Mouse (Mus musculus) kidney, embryonic 15.5 days (tissue): Measurements from ENCODE around the gene Prickle1. TPM values are rescaled to one million over a fixed set of nuclear protein-coding genes. Genes with fewer than 3 reads are reported as not detected.

ENCODE experiments used
- ATAC-seq: fragments of 200-750 bp; cut with Nextera tagmentation; replicated peaks from 2 replicates; pipeline ENCODE4 v1.8.0; 2017; ENCODE audit warnings: moderate TSS enrichment; ENCODE audit not compliant: low FRiP score
- H3K27ac ChIP-seq: fragments of 300-500 bp; sonication (generic); 2 replicates; pipeline ENCODE4 v1.5.1; 2015; ENCODE audit warnings: mild to moderate bottlenecking, inconsistent platforms
- H3K27me3 ChIP-seq: fragments of 300-500 bp; sonication (generic); 2 replicates; pipeline ENCODE4 v1.6.1; 2015; ENCODE audit warnings: inconsistent platforms
- H3K36me3 ChIP-seq: fragments of 300-500 bp; sonication (generic); 2 replicates; pipeline ENCODE4 v1.6.1; 2015; ENCODE audit warnings: inconsistent platforms
- H3K4me1 ChIP-seq: fragments of 300-500 bp; sonication (generic); 2 replicates; pipeline ENCODE4 v1.6.1; 2015; ENCODE audit warnings: inconsistent platforms
- H3K4me2 ChIP-seq: fragments of 300-500 bp; sonication (generic); 2 replicates; pipeline ENCODE4 v1.6.1; 2015; ENCODE audit warnings: moderate library complexity, mild to moderate bottlenecking, inconsistent platforms
- H3K4me3 ChIP-seq: fragments of 300-500 bp; sonication (generic); replicated peaks from 2 replicates; pipeline ENCODE4 v1.5.1; 2015; ENCODE audit warnings: mild to moderate bottlenecking, inconsistent platforms
- H3K9ac ChIP-seq: fragments of 300-500 bp; sonication (generic); 2 replicates; pipeline ENCODE4 v1.6.1; 2015; ENCODE audit warnings: mild to moderate bottlenecking, inconsistent platforms
- H3K9me3 ChIP-seq: fragments of 300-500 bp; sonication (generic); replicated peaks from 2 replicates; pipeline ENCODE4 v1.6.1; 2016; ENCODE audit warnings: inconsistent platforms
- WGBS: fragments of 180-500 bp; shearing (Covaris S2); methylation state at CpG from one replicate; pipeline ENCODE4 v1.1.7; 2015; ENCODE audit warnings: mixed read lengths; 5-methylcytosine and 5-hydroxymethylcytosine counted together
- polyA plus RNA-seq: library from polyadenylated mRNA; unstranded; fragments of >200 nt; fragmentation: Nextera tagmentation; extraction: Ambion mirVana; gene quantifications from 2 replicates; pipeline ENCODE4 v1.2.1, GENCODE M21; 2015

Gene Prickle1
- polyA plus RNA-seq, 1 experiment from 2014 or later, result 27.0 TPM

GRCm38 (mm10) chr15:93485252-93485651 lies 110.4 kb downstream of the Prickle1 start:
- Histone ChIP-seq H3K9me3 (no peaks in the 10 kb centered on the region), H3K4me1 (peaks cover 14% of the 10 kb centered on the region), H3K27ac (no peak overlapping the region), H3K4me3 (no peak overlapping the region), H3K9ac (no peak overlapping the region), H3K4me2 (no peak overlapping the region), H3K27me3 (no peaks in the 10 kb centered on the region), H3K36me3 (0 out of 2 replicates have a peak, but pooled peaks cover 5% of the 10 kb centered on the region)
- 54% methylated on average over 3 of the region's 3 CpGs for WGBS
- no peak for ATAC-seq

GRCm38 (mm10) chr15:93484261-93484710 lies 111.4 kb downstream of the Prickle1 start:
- H3K27ac ChIP-seq, result no peak overlapping the region
- no peak for ATAC-seq

GRCm38 (mm10) chr15:93481112-93481511 lies 114.6 kb downstream of the Prickle1 start:
- WGBS, result 89% methylated on average over 10 of the region's 10 CpGs
- ATAC-seq, result no peak

More at GRCm38 (mm10) chr15:93484261-93484710, 111.4 kb downstream of the Prickle1 start:
- Histone ChIP-seq H3K9ac (no peak overlapping the region), H3K9me3 (no peaks in the 10 kb centered on the region), H3K4me2 (no peak overlapping the region), H3K27me3 (no peaks in the 10 kb centered on the region), H3K4me3 (no peak overlapping the region), H3K36me3 (0 out of 2 replicates have a peak, but pooled peaks cover 5% of the 10 kb centered on the region), H3K4me1 (peaks cover 14% of the 10 kb centered on the region)
- WGBS, result 72% methylated on average over 7 of the region's 7 CpGs

GRCm38 (mm10) chr15:93479445-93479844 lies 116.2 kb downstream of the Prickle1 start:
- no peak overlapping the region for H3K27ac ChIP-seq
- H3K9ac ChIP-seq, result no peak overlapping the region
- no peak overlapping the region for H3K4me3 ChIP-seq
- no peaks in the 10 kb centered on the region for H3K9me3 ChIP-seq
- no peak for ATAC-seq
- 0 out of 2 replicates have a peak, but pooled peaks cover 5% of the 10 kb centered on the region for H3K36me3 ChIP-seq
- H3K27me3 ChIP-seq, result no peaks in the 10 kb centered on the region
- 0 out of 2 replicates have a peak, but pooled peaks cover 5% of the 10 kb centered on the region for H3K4me1 ChIP-seq
- no peak overlapping the region for H3K4me2 ChIP-seq
- WGBS, result 82% methylated on average over 4 of the region's 4 CpGs

More at GRCm38 (mm10) chr15:93481112-93481511, 114.6 kb downstream of the Prickle1 start:
- H3K27ac ChIP-seq, result no peak overlapping the region
- no peaks in the 10 kb centered on the region for H3K9me3 ChIP-seq
- no peak overlapping the region for H3K4me2 ChIP-seq
- H3K9ac ChIP-seq, result no peak overlapping the region
- peaks cover 8% of the 10 kb centered on the region; the same call in 1 of the 2 replicates for H3K4me1 ChIP-seq
- 0 out of 2 replicates have a peak, but pooled peaks cover 5% of the 10 kb centered on the region for H3K36me3 ChIP-seq
- no peaks in the 10 kb centered on the region for H3K27me3 ChIP-seq
- no peak overlapping the region for H3K4me3 ChIP-seq

- Histone ChIP-seq H3K27ac (no peak overlapping the region), H3K9ac (no peak overlapping the region), H3K4me3 (no peak overlapping the region), H3K4me1 (0 out of 2 replicates have a peak, but pooled peaks cover 5% of the 10 kb centered on the region), H3K27me3 (no peaks in the 10 kb centered on the region), H3K9me3 (no peaks in the 10 kb centered on the region), H3K36me3 (0 out of 2 replicates have a peak, but pooled peaks cover 5% of the 10 kb centered on the region), H3K4me2 (no peak overlapping the region)
- WGBS, result 78% methylated on average over 3 of the region's 3 CpGs
- ATAC-seq, result no peak
These were observed 117.0 kb downstream of the Prickle1 start for GRCm38 (mm10) chr15:93478676-93479075.

- H3K9me3 ChIP-seq, result no peaks in the 10 kb centered on the region
These were observed 118.0 kb downstream of the Prickle1 start for GRCm38 (mm10) chr15:93477729-93478128.

GRCm38 (mm10) chr15:93475688-93476087 lies 120.0 kb downstream of the Prickle1 start:
- Histone ChIP-seq H3K4me2 (no peak overlapping the region), H3K27ac (no peak overlapping the region), H3K4me3 (no peak overlapping the region), H3K36me3 (peaks cover 5% of the 10 kb centered on the region; the same call in 1 of the 2 replicates), H3K27me3 (no peaks in the 10 kb centered on the region), H3K9ac (no peak overlapping the region), H3K4me1 (0 out of 2 replicates have a peak, but pooled peaks cover 9% of the 10 kb centered on the region), H3K9me3 (no peaks in the 10 kb centered on the region)
- ATAC-seq, result no peak
- 34% methylated on average over 8 of the region's 8 CpGs for WGBS

More at GRCm38 (mm10) chr15:93477729-93478128, 118.0 kb downstream of the Prickle1 start:
- H3K4me2 ChIP-seq, result no peak overlapping the region
- no peak for ATAC-seq
- H3K4me3 ChIP-seq, result no peak overlapping the region
- 86% methylated on average over 4 of the region's 4 CpGs for WGBS
- H3K36me3 ChIP-seq, result peaks cover 5% of the 10 kb centered on the region; the same call in 1 of the 2 replicates
- no peak overlapping the region for H3K27ac ChIP-seq
- H3K4me1 ChIP-seq, result 0 out of 2 replicates have a peak, but pooled peaks cover 5% of the 10 kb centered on the region
- no peak overlapping the region for H3K9ac ChIP-seq
- H3K27me3 ChIP-seq, result no peaks in the 10 kb centered on the region

- ATAC-seq, result no peak
- Histone ChIP-seq H3K9ac (no peak overlapping the region), H3K27me3 (no peaks in the 10 kb centered on the region), H3K9me3 (no peaks in the 10 kb centered on the region), H3K27ac (no peak overlapping the region), H3K4me2 (no peak overlapping the region), H3K4me1 (0 out of 2 replicates have a peak, but pooled peaks cover 9% of the 10 kb centered on the region), H3K36me3 (peaks cover 5% of the 10 kb centered on the region; the same call in 1 of the 2 replicates), H3K4me3 (no peak overlapping the region)
- WGBS, result 77% methylated on average over 3 of the region's 3 CpGs
These were observed 121.4 kb downstream of the Prickle1 start for GRCm38 (mm10) chr15:93474277-93474676.

GRCm38 (mm10) chr15:93472089-93472488 lies 123.6 kb downstream of the Prickle1 start:
- 88% methylated on average over 1 of the region's 1 CpGs for WGBS
- H3K4me2 ChIP-seq, result no peak overlapping the region

GRCm38 (mm10) chr15:93471651-93472050 lies 124.0 kb downstream of the Prickle1 start:
- Histone ChIP-seq H3K4me3 (no peak overlapping the region), H3K36me3 (peaks cover 11% of the 10 kb centered on the region), H3K27ac (no peak overlapping the region), H3K4me2 (no peak overlapping the region), H3K9ac (no peak overlapping the region), H3K4me1 (0 out of 2 replicates have a peak, but pooled peaks cover 9% of the 10 kb centered on the region), H3K9me3 (no peaks in the 10 kb centered on the region), H3K27me3 (no peaks in the 10 kb centered on the region)
- WGBS, result 65% methylated on average over 12 of the region's 12 CpGs
- ATAC-seq, result no peak

More at GRCm38 (mm10) chr15:93472089-93472488, 123.6 kb downstream of the Prickle1 start:
- Histone ChIP-seq H3K27ac (no peak overlapping the region), H3K27me3 (no peaks in the 10 kb centered on the region), H3K4me1 (0 out of 2 replicates have a peak, but pooled peaks cover 9% of the 10 kb centered on the region), H3K9ac (no peak overlapping the region), H3K36me3 (peaks cover 10% of the 10 kb centered on the region), H3K4me3 (no peak overlapping the region), H3K9me3 (no peaks in the 10 kb centered on the region)
- ATAC-seq, result no peak

GRCm38 (mm10) chr15:93461066-93461465 lies 134.6 kb downstream of the Prickle1 start:
- Histone ChIP-seq H3K4me2 (no peak overlapping the region), H3K9me3 (no peaks in the 10 kb centered on the region)
- ATAC-seq, result no peak

GRCm38 (mm10) chr15:93459422-93459821 lies 136.3 kb downstream of the Prickle1 start:
- Histone ChIP-seq H3K36me3 (peaks cover 38% of the 10 kb centered on the region), H3K9ac (no peak overlapping the region), H3K4me2 (no peak overlapping the region), H3K4me1 (no peaks in the 10 kb centered on the region), H3K9me3 (no peaks in the 10 kb centered on the region), H3K4me3 (no peak overlapping the region), H3K27ac (no peak overlapping the region), H3K27me3 (no peaks in the 10 kb centered on the region)
- 84% methylated on average over 5 of the region's 5 CpGs for WGBS
- no peak for ATAC-seq

More at GRCm38 (mm10) chr15:93461066-93461465, 134.6 kb downstream of the Prickle1 start:
- peaks cover 47% of the 10 kb centered on the region for H3K36me3 ChIP-seq
- no peaks in the 10 kb centered on the region for H3K4me1 ChIP-seq
- H3K4me3 ChIP-seq, result no peak overlapping the region
- H3K27ac ChIP-seq, result no peak overlapping the region
- no peak overlapping the region for H3K9ac ChIP-seq
- H3K27me3 ChIP-seq, result no peaks in the 10 kb centered on the region
- WGBS, result 96% methylated on average over 23 of the region's 23 CpGs
